Mouse (Mus musculus) CH12.LX (cell line): ENCODE measurements around the gene Gm37240. TPM values are rescaled to one million over a fixed set of nuclear protein-coding genes. Genes with fewer than 3 reads are reported as not detected.

Experiments
- DNase-seq: peaks from one replicate; pipeline ENCODE4 v3.0.0-alpha.2; 2013; ENCODE audit errors: extremely low read depth
- H3K27ac ChIP-seq: 2 replicates; pipeline ENCODE4 v1.5.1; 2012; ENCODE audit warnings: low read depth, mild to moderate bottlenecking, control low read depth, moderate library complexity; ENCODE audit not compliant: insufficient read depth
- H3K27me3 ChIP-seq: replicated peaks from 2 replicates; pipeline ENCODE3; 2012; ENCODE audit warnings: inconsistent platforms
- H3K36me3 ChIP-seq, 2 experiments: replicated peaks in 1 of 2; 2 replicates each; pipeline versions ENCODE3 to v1.6.1; 2012; ENCODE audit warnings: inconsistent platforms in 1 of 2, low read length in 1 of 2, mild to moderate bottlenecking in 1 of 2, mixed read lengths in 1 of 2, moderate library complexity in 1 of 2; ENCODE audit not compliant: control insufficient read depth in 1 of 2, insufficient read depth in 1 of 2
- H3K4me1 ChIP-seq, 2 experiments: 2 replicates each; pipeline ENCODE4 v1.6.1; 2012; ENCODE audit warnings: inconsistent platforms in 1 of 2, moderate library complexity in 1 of 2; ENCODE audit not compliant: insufficient read depth in 2 of 2, control insufficient read depth in 1 of 2
- H3K4me2 ChIP-seq: 2 replicates; pipeline ENCODE4 v1.6.1; 2012; ENCODE audit warnings: low read depth, mild to moderate bottlenecking, control low read depth; ENCODE audit not compliant: poor library complexity, insufficient read depth, severe bottlenecking
- H3K4me3 ChIP-seq, 3 experiments: fragments of 150-350 bp in 1 of 3; sonication (generic) in 1 of 3; replicated peaks in 1 of 3; 2 replicates each; pipeline versions ENCODE3 to v1.5.1; 2011 to 2012; ENCODE audit warnings: low read depth in 2 of 3, low read length in 2 of 3, mild to moderate bottlenecking in 2 of 3, moderate library complexity in 2 of 3, control low read depth in 1 of 3, improper control_type of control experiment in 1 of 3, inconsistent platforms in 1 of 3, mixed read lengths in 1 of 3; ENCODE audit not compliant: poor library complexity in 1 of 3
- H3K79me2 ChIP-seq: replicated peaks from 2 replicates; pipeline ENCODE4 v1.6.1; 2012; ENCODE audit warnings: mild to moderate bottlenecking, moderate library complexity; ENCODE audit not compliant: control insufficient read depth, poor library complexity, insufficient read depth, severe bottlenecking; ENCODE audit errors: extremely low read depth
- H3K9ac ChIP-seq: 2 replicates; pipeline ENCODE4 v1.6.1; 2012; ENCODE audit warnings: low read depth, mild to moderate bottlenecking, control low read depth, moderate library complexity; ENCODE audit not compliant: insufficient read depth
- H3K9me3 ChIP-seq: replicated peaks from 2 replicates; pipeline ENCODE3; 2012; ENCODE audit warnings: low read length, inconsistent platforms, mixed read lengths
- BHLHE40 ChIP-seq: IDR thresholded peaks from 2 replicates; pipeline ENCODE4 v1.6.1; 2011; ENCODE audit warnings: mild to moderate bottlenecking, low read depth, low read length, improper control_type of control experiment
- CHD1 ChIP-seq: IDR thresholded peaks from 2 replicates; pipeline ENCODE4 v1.6.1; 2012; ENCODE audit warnings: low read depth, low read length, improper control_type of control experiment, inconsistent platforms
- CTCF ChIP-seq, 2 experiments: IDR thresholded peaks in 1 of 2; conservative IDR thresholded peaks in 1 of 2; 2 replicates each; pipeline ENCODE4 v1.5.1; 2011 to 2012; ENCODE audit warnings: low read depth in 2 of 2, low read length in 2 of 2, improper control_type of control experiment in 1 of 2, inconsistent platforms in 1 of 2, mild to moderate bottlenecking in 1 of 2, moderate library complexity in 1 of 2
- ELF1 ChIP-seq: IDR thresholded peaks from 2 replicates; pipeline ENCODE4 v1.6.1; 2014; ENCODE audit warnings: low read depth, mild to moderate bottlenecking, inconsistent platforms, low read length, improper control_type of control experiment
- GABPA ChIP-seq: IDR thresholded peaks from 2 replicates; pipeline ENCODE4 v1.6.1; 2012; ENCODE audit warnings: low read depth, low read length, improper control_type of control experiment, inconsistent platforms; ENCODE audit not compliant: insufficient replicate concordance
- KAT2A ChIP-seq: IDR thresholded peaks from 2 replicates; pipeline ENCODE4 v1.6.1; 2012; ENCODE audit warnings: low read length, improper control_type of control experiment, inconsistent platforms; ENCODE audit not compliant: insufficient replicate concordance
- MAFK ChIP-seq: IDR thresholded peaks from 2 replicates; pipeline ENCODE4 v1.6.1; 2011; ENCODE audit warnings: low read length, improper control_type of control experiment; ENCODE audit not compliant: insufficient replicate concordance
- MAX ChIP-seq: IDR thresholded peaks from 2 replicates; pipeline ENCODE4 v1.6.1; 2011; ENCODE audit warnings: low read length, improper control_type of control experiment
- MEF2A ChIP-seq: IDR thresholded peaks from 2 replicates; pipeline ENCODE4 v1.6.1; 2014; ENCODE audit warnings: low read depth, mild to moderate bottlenecking, inconsistent platforms, low read length, improper control_type of control experiment, borderline replicate concordance
- POLR2AphosphoS2 ChIP-seq: IDR thresholded peaks from 2 replicates; pipeline ENCODE4 v1.6.1; 2011; ENCODE audit warnings: low read depth, low read length, improper control_type of control experiment
- RAD21 ChIP-seq: IDR thresholded peaks from 2 replicates; pipeline ENCODE4 v1.6.1; 2011; ENCODE audit warnings: low read depth, mild to moderate bottlenecking, low read length, improper control_type of control experiment, moderate library complexity
- dilution Hi-C: fragments of 300-500 bp; cut with MboI; formaldehyde crosslinking; loops from 2 replicates; pipeline ENCODE4 v1.14.3; 2020; ENCODE audit warnings: low sequenced_read_pairs; ENCODE audit not compliant: extremely low pct_unique_long_range_greater_than_20kb, extremely low pct_ligation_motif_present
- in situ Hi-C: fragments of 300-500 bp; cut with MboI; formaldehyde crosslinking; loops from 3 replicates; pipeline ENCODE4 v1.14.3; 2019; ENCODE audit warnings: low sequenced_read_pairs, low pct_ligation_motif_present, low pct_unique_long_range_greater_than_20kb, mixed read lengths
- polyA plus RNA-seq: library from polyadenylated mRNA; unstranded; fragments of >175 nt; gene quantifications from 2 replicates; pipeline ENCODE4 v1.2.1, GENCODE M21; 2012; ENCODE audit warnings: low read depth; ENCODE audit not compliant: insufficient read length
- total RNA-seq, 2 experiments: library from RNA; depleted of rRNA; stranded (reverse); fragments of 300-350 nt in 1 of 2; fragments of >200 nt in 1 of 2; gene quantifications; 2 replicates each; pipeline ENCODE4 v1.2.3; 2012 to 2014

Gene Gm37240
- total and polyA plus RNA-seq, 3 experiments: 0.08 to 0.19 (median 0.14) TPM

GRCm38 (mm10) chr3:85421403-85421802, 465.9 kb downstream of the Gm37240 start:
- dilution Hi-C loops: no loop called here
- no peak overlapping the region for H3K9ac ChIP-seq
- no peak overlapping the region for H3K4me3 ChIP-seq
- no peaks in the 10 kb centered on the region for H3K36me3 ChIP-seq
- no peak overlapping the region for H3K4me2 ChIP-seq
- H3K27ac ChIP-seq: no peak overlapping the region
- H3K9me3 ChIP-seq: no peaks in the 10 kb centered on the region
- DNase-seq: no peak
- H3K27me3 ChIP-seq: no peaks in the 10 kb centered on the region
- no peaks in the 10 kb centered on the region for H3K79me2 ChIP-seq
- in situ Hi-C loops: no loop called here
- peak; percentile 78 for TF ChIP-seq BHLHE40
- no peak for TF ChIP-seq MAX
- no peak for TF ChIP-seq KAT2A
- H3K4me1 ChIP-seq: peaks cover 0 to 48% of the 10 kb centered on the region in 2 experiments; a peak in 2 of 4 replicates

GRCm38 (mm10) chr3:85417663-85418062, 469.7 kb downstream of the Gm37240 start:
- H3K27me3 ChIP-seq: no peaks in the 10 kb centered on the region
- no peak overlapping the region for H3K9ac ChIP-seq
- no peak overlapping the region for H3K4me3 ChIP-seq
- no peak overlapping the region for H3K27ac ChIP-seq
- in situ Hi-C loops: no loop called here
- no peak overlapping the region for H3K4me2 ChIP-seq
- DNase-seq: no peak
- TF ChIP-seq POLR2AphosphoS2 (no peak), MAFK (no peak), RAD21 (no peak)
- dilution Hi-C loops: no loop called here
- H3K36me3 ChIP-seq: no peaks in the 10 kb centered on the region
- no peaks in the 10 kb centered on the region for H3K9me3 ChIP-seq
- H3K4me1 ChIP-seq: peaks cover 0 to 31% of the 10 kb centered on the region in 2 experiments; a peak in 2 of 4 replicates
- H3K79me2 ChIP-seq: no peaks in the 10 kb centered on the region

GRCm38 (mm10) chr3:85398841-85399240, 488.5 kb downstream of the Gm37240 start:
- peaks cover 24% of the 10 kb centered on the region for H3K9me3 ChIP-seq
- TF ChIP-seq CHD1 (no peak), ELF1 (no peak), MEF2A (no peak), CTCF (conservative IDR thresholded peaks at IDR 0.05 in 1 of 2, IDR thresholded peaks at IDR 0.05 in 1 of 2; ENCODE audit: low read depth in 2 of 2, low read length in 2 of 2) (no peak), GABPA (no peak)
- H3K79me2 ChIP-seq: no peaks in the 10 kb centered on the region
- dilution Hi-C loops (no loop called here), in situ Hi-C loops (no loop called here)
- no peak overlapping the region for H3K4me2 ChIP-seq
- H3K36me3 ChIP-seq: no peaks in the 10 kb centered on the region
- no peaks in the 10 kb centered on the region for H3K27me3 ChIP-seq
- DNase-seq: no peak
- no peak overlapping the region for H3K9ac ChIP-seq
- no peak overlapping the region for H3K4me3 ChIP-seq
- H3K27ac ChIP-seq: no peak overlapping the region
- no peaks in the 10 kb centered on the region for H3K4me1 ChIP-seq
